Mouse (Mus musculus): ENCODE measurements at regions not wholly inside any gene's neighbourhood (a gene's known extent, or its start where the extent isn't known, plus 50 kb on each side); places are given as distances from the start of the nearest gene placed in this dataset.

DNA sequence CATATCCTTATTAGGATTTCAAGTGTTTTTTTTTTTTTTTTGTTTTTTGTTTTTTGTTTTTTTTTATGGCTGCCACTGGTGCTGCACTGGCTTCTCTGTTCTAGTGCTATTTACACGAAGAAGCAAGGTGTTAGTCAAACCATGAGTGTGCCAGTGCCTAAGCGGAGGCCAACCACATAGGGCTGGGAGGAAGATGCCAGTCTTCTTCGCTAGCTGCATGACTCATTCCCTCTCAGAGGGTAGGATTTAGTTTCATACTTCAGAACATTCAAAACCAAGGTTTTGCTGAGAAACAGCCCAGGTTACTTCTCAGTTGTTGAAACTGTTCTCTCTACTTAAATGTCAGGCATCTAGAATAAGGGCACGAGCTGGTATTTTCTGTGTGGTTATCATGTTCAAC, 72.6 kb downstream of the Icos start:
- DNase-seq = no peak

DNA sequence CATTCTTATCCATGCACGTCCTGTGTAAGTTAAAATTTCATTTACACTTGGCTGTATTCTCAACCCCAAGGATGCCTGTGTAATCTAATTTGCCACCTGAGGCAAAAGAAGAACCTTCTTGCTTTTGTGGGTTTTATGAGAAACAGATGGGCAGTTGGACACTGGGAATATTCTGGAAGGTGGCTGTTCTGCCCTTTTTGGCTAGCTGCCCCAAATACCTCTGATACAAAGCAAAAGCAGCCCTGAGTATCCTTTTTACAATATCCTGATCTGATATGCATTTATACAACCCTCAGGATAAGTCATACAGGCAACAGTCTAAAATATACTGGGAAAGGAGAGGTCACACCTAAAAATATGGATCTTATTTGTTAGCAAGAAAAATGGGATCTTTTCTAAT, 75.9 kb downstream of the Icos start:
- DNase-seq = no peak

DNA sequence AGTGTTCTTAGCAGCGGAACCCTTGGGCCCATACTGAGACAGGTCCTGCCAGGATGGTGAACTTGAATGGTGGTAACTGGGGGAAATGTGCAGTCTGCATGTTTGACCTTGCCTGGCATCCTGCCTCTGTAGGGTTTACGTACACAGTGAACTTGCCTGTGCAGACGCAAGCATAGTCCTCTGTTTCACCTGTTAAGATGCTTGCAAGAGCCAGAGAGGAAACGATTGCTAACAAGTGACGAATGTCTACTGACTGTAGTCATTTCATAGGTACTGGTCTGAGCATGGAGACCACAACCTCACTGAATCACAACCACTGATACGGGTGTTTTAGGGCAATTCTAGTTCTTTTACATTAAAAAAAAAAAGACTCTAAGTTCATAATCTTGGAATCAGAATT, 76.7 kb downstream of the Icos start:
- DNase-seq = no peak

DNA sequence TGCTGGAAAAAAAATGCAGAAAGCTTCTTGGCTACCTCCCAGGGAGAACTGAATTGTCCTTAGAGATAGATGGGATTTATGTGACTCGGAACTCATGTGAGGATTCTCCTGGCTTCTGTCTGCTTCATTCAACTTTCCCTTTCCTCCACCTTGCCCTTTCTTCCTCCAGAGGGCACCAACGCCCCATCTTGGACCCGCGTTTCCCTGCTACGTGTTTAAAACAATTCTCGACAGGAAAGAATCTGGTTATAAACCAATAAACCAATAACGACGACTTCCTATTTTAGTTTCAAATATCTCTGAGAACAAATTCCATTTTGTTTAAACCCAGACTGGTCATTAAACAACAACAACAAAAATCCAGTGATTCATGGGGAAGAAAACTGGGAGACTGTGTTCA, 77.4 kb downstream of the Icos start:
- DNase-seq = peak; percentile 76

DNA sequence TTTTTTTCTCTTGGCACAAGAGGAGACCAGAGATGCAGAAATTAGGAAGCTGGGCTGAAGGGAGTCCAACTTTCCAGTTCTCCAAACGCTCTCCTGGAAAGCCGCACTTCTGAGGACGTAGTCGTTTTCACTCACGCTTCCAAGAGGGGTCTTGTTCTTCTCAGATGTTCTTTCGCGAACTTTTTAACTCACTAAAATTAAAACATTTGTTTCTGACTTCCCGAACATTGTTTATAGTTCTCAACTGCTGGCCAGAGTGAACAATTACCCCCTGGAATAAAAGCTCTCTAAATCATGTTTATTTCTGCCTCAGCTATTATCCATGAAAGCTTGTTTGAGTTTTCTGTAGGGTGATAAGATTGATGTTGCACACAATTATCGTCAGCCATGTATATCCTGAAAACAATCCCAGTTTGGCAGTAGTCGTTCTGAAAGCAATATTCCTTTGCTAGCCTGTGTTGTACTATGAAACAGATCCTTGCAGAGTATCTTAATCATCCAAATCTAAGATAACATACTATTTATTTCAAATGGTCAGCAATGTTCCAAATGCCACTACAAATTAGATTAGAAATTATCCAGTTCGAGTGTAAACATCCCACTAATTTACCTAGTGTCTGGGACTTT, 82.3 kb downstream of the Icos start:
- DNase-seq = no peak

DNA sequence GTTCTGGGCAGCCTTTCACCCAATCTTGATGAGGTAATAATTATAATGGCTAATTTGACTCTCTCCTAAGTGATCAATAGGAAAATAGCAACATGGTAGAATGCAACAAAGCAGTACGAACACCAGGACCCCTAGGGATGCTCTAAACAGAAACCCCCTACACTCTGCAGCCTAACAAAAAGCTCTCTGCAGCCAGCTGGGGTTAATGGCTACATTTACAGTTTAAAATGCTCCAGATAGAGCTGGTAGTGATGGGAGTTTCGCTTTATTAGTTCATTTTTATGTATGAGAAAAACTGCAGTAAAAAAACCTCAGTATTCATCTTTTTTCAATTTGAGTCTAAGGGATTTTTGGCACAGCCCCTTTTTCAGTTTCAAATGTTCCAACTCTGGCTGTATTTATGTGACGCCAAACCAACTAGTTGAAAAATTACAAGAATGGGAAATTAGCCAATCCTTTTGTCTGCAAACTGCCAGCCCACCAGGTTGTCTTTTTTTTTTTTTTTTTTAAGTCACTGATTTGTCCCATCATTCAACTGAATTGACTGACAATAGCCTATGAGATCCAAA, 84.2 kb downstream of the Icos start:
- DNase-seq = no peak

DNA sequence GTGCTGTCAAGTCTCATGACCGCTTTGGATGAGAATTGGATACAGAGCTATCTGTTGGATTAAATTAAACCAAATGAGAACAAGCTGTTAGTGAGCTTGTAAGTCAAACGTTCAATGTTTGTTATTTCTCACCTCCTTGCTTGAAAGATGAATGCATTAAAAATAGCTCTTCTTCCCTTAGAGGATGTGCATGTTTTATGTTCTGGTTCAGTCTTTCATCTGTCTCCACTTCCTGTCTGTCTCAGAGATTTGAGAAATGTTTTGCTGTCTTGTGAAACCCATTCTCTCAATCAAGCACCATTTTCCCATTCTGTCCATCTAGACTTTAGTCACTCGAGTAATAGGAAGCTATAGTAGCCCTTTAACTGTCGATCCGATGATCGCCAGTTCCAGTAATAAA, 90.4 kb downstream of the Icos start:
- DNase-seq = no peak

DNA sequence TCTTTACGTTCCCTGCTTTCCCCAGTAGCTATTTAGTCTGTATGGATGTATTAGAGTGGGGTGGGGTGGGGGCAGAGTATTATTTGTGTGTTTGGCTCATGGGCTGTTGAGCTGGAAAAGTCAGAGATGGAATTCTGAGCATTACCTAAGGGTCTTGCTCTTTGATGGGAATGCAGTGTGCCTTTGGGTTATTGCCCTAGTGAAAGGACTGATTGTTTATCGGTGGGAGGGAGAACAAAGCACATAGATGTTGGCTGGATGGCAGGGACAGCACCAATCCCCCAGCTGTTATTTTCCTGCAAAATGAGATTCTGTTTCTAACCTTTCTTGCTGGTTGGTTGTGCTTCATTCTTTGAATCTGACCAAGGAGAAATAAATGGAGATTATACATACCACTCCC, 96.4 kb downstream of the Icos start:
- DNase-seq = no peak

DNA sequence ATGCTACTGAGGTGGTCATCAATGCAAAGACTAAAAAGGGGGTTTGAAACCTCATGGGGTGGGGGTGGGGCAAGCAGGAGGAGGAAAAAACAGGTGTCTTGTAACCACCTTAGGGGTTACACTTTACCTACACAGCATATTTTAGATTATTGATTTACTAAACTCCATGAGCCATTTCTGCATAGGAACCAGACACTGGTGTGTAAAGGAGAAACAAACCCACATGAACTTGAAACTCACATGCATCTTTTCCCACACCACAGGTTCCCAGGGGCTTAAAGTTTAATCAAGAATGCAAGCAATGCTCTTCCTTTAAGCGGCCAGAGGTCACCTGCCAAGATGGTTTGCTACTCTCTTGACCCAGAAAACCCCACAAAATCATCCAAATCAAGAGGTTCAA, 97.6 kb downstream of the Icos start:
- DNase-seq = no peak

DNA sequence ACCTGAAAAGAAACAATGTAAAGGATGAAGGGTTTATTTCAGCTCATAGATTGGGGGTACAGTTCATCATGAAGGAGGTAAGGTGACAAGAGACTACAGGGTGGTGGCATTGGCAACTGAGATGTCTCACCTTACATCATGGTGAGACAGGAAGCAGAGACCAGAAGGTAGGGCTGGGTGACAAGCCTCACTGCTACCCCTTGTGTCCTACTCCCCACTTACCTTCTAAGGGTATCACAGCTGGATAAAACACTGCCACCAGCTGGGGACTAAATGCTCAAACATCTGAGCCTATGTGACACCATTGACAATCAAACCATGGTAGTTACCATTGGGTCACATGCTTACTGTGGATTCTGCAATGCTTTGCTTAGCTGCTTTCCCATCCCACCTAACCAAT, 107.0 kb downstream of the Icos start:
- no peak for DNase-seq

DNA sequence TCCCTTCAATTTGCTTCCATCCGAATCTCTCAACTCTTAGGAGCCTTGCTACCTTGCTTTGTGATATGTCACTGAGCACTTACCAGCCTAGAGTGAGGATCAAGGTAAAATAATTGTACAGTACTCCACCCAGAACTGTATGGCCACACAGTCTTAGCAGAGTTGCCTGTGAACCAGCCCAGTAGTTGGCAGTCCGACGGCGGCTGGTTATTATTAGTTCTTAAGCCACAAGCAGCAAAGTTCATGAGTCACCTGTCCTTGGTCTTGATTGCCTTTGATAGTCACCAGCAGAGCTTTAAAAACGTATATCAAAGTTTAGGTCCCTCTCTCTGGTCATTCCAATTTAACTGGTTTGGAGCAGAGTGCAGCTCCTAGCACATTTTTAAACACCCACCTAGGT, 109.1 kb downstream of the Icos start:
- DNase-seq = peak; percentile 36

DNA sequence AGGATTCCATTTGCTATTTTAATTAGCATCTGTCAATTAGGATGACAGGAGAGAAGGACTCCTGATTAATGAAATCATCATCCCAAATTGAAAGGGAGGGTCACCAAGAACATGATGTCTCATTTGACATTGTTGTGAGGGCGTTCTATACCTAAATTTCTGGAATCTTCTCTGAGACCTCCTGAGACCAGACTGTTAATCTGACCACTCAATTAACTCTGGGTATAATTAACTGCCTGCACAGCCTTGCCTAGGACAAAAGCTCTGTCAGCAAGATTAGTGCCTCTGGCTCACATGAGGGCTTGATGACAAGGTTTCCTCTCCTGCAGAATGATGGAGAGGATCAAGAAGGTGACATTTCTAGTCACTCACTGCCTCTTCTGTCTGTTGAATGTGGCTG, 113.1 kb downstream of the Icos start:
- DNase-seq = no peak

DNA sequence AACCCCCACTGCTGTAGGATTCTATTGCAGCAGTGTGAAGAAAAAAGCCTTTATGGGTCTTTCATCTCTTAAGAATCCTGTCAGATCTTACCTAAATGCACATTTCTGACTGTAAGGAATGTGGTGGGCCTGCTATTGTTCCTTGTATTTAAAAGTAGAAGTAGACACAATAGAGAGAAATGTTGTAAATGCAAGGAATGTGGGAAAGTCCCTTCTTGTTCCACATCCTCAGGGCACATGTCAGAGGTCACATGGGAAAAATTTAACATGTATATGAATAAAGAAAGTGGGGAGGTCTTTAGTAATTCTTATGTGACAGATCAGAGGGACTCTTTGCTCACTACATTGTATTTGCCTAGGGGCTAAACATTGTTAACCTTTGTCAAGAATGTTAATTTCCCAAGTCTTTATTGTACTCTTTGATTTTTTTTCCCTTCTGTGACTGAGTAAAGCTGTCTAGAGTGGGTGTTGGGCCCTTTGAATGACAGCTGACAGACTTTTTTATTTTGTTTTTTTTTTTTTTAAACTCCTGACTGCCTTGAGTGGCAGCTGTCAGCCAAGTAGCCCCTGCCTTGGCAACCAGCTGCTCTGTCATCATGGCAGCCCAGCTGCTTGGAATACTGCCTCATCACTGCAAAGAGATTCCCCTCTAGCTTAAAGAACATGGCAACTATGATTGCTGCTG, 117.9 kb downstream of the Icos start:
- no peak for DNase-seq

DNA sequence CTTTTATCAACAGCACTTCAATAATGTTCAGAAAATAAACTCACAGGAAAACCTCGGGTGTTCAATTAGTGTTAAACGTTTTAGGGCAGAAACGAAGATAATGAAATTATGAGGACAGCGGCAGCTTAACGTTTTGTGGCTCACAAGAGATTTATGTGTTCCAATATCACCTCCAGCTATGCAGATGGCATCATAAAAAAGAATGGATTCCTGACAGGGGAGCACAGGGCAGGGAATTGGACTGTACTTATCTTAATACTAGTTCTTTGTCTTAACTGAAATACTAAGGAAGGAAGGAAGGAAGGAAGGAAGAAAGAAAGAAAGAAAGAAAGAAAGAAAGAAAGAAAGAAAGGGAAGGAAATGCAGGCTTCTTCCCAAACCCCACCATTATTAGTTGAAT, 121.6 kb downstream of the Icos start:
- DNase-seq = no peak

DNA sequence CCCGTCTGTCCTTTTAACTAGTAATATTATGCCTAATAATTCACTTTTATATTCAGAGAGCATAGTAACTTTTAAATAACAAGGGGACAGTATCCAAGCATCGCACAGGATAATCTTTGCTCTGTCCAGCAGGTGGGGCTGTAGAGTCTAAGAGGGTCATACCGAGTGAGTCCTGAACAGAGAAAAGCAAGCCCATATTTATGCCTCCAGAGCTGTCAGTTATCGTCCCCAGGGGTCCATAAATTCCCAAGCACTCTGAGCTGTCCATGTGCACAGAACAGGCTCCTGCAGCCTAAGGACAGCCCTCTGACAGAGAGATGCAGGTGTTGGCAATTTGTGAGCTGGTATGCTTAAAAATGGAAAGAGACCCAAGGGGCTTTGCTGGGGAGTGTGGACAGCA, 124.0 kb downstream of the Icos start:
- peak; percentile 42 for DNase-seq

DNA sequence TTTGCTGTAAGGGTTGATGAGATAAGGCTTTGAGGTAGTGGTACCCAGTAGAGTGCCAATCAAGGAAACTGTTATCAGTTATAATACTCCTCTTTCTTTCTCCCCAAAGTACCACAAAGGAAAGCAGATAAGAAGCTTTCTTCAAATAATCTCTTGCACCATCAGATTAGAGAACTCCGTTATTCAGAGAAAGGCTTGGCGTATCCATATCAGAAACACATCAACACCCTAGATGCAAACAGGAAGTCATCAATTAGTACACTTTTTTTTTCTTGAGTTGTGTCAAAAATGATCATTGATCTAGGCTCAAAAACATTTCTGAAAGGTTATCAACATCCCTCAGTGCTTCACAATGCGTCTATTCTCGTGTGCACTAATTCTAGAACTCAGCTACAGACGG, 124.6 kb downstream of the Icos start:
- DNase-seq = no peak

DNA sequence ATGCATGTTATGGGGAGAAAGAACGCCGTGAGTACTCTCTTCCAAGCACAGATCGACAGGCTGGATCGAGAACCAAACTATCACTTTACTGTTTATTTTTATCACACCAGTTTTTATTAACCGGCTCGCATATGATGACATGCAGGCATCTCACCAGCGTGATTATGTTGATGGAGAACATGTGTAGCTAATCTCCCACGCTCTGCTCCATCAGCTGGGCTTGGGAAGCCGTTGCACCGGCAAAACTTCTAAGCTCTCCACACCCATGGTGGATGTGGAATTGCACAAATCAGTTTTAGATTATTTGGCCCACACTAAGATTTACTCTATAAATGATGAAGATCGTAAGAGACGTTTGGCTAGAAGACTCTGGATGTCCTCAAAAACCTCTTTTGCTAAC, 125.9 kb downstream of the Icos start:
- DNase-seq = no peak

DNA sequence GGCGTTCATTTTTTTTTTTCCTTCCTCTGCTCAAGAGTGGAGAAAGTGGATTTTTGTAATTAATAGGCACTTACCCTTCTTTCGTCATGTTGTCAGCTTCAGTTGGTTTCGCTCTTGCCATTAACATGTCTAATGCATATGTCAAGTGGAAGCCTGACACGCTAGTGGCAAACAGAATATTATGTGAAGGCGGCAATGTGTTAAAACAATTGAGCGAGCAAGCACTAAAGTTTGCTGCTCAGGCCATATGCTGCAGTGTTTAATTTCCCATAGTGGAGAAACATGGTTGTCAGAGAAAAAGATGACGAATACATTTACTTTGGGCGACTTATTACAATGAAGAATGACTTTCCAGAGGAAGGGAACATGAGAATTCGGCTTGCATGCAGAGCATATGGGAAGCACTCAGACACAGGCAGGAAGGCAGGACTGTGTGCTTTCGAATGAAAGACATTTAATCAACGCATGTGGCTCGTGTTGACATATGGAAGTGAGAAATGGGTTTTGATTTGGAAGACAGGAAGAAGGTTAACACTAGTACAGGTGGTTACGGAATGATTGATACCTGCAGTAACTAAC, 134.1 kb downstream of the Icos start:
- DNase-seq = no peak

DNA sequence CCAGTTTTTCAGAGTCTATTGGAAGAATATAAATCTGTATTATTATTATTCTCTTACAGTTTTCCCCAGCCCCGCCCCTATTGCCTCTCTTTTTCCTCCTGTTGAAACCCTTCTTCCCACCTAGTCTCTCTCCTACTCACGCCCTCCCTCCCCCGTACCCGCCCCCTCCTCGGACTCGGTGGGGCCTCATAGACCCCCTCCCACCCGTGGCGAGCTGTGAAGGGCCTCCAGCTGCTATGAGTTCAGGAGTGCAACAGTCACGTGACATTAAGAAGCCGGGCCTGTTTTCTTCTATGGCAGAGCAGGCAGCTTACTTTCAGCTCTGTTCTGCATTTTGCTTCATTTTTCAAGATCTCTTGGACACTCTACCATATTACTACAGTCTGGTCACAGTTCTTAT, 139.8 kb downstream of the Icos start:
- DNase-seq = no peak

DNA sequence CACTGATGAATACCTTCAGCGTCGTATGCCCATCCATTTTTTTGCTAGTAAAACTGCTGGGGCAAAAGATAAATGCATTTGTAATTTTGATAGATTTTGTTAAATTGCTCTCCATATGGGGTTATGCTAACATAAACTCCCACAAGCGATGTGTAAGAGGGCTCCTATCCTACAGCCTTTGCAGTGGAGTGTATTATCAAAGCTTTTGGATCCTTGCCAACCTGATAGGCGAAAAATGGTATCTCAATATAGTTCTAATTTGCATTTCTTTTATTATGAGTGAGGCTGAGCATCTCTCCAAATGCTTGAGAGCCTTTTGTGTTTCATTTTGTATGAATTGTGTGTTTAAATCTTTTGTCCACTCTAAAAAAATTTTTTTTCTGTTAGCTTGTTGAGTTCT, 140.3 kb downstream of the Icos start:
- DNase-seq = no peak

DNA sequence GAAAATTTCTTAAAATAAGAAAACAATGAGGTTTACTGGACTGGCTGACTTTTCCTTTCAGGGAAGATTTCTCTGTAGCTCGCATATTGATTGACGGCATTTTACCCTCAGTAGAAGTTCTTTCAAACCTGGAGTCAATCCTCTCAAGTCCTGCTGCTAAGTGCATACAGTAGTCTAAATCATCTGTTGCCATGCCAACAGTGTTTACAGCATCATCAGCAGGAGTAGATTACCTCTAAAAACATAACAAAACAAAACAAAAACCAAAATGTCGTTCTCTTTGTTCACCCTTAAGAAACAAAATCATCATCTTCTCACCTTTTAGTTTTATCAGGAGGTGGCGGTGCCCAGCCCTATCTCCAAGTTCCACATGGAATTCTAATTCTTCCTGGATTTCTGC, 143.8 kb downstream of the Icos start:
- DNase-seq = no peak

DNA sequence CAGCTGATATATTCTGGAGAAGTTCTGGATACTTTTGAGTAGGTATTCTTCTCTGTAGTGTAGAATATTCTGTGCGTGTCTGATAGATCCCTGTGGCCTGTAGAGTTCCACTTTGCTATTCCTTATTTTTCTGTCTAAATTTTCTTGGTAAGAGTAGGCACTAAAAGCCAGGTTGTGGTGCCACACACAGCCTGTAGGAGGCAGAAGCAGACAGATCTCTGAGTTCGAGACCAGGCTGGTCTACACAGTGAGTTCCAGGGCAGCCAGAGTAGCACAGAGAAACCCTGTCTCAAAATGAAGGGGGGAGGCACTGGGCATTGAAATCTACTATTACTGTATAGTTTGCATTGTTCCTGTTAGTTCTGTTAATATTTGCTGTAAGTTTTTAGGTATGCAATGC, 147.4 kb downstream of the Icos start:
- DNase-seq = no peak

DNA sequence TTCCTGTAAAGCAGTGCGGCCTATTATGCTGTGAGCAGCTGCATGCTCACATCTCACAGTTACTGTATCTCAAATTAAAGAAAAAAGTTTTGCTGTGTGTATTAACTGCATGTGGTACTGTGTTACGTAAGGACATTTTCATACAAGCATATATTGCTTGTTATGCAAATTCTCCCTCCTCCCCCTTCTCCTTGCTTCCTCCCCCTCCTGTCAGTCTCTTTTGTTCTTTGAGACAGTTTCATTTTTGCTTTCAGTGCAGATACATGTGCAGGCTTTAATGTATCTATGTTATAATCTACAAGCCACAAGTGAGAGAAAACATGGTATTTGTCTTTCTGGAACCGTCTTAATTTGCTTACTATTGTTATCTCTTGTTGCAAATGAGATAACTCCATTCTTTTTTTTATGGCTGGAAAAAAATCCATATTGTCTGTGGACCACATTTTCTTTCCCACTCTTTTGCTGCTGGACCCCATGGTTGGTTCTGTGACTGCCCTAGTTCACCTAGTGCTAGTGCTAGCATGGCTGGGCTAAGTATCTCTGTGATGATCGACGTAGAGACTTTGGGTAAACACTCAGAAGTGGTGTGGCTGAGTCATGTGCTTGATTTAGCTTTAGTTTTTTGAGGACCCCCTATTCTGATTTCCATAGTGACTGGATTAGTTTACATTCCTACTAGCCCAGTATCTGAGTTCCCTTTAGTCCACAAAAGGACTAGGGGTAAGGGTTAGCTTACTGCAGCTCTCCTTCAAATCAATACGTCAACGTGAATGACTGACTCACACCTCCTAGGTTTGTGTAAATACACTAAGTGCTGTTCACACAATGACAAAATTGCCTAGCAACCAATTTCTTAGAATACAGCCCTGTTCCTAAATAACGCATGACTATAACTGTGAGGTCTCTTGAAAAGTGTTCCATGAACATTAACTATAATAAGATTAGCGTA, 158.1 kb downstream of the Icos start:
- no peak for DNase-seq

Data from adrenal gland, postnatal 10 days (tissue).